Mouse (Mus musculus) forebrain, embryonic 11.5 days (tissue): ENCODE measurements around the gene Cpt1a. TPM values are rescaled to one million over a fixed set of nuclear protein-coding genes. Genes with fewer than 3 reads are reported as not detected.

ENCODE experiments used
- ATAC-seq: fragments of 200-750 bp; cut with Nextera tagmentation; replicated peaks from 2 replicates; pipeline ENCODE4 v1.8.0; 2017; ENCODE audit warnings: moderate TSS enrichment; ENCODE audit not compliant: low FRiP score
- DNase-seq: peaks from one replicate; pipeline ENCODE4 v3.0.0-alpha.2; 2017; ENCODE audit warnings: low spot score
- H3K27ac ChIP-seq: fragments of 300-500 bp; sonication (generic); 2 replicates; pipeline ENCODE4 v1.5.1; 2014; ENCODE audit warnings: low read depth, low read length
- H3K27me3 ChIP-seq: fragments of 300-500 bp; sonication (generic); 2 replicates; pipeline ENCODE4 v1.6.1; 2014; ENCODE audit warnings: mild to moderate bottlenecking, low read length, mixed read lengths; ENCODE audit not compliant: control insufficient read depth, insufficient read depth
- H3K36me3 ChIP-seq: fragments of 300-500 bp; sonication (generic); 2 replicates; pipeline ENCODE4 v1.6.1; 2014; ENCODE audit warnings: mild to moderate bottlenecking, low read length, moderate library complexity, mixed read lengths; ENCODE audit not compliant: control insufficient read depth, insufficient read depth
- H3K4me1 ChIP-seq: fragments of 300-500 bp; sonication (generic); replicated peaks from 2 replicates; pipeline ENCODE4 v1.6.1; 2014; ENCODE audit warnings: low read length, mixed read lengths; ENCODE audit not compliant: control insufficient read depth, insufficient read depth
- H3K4me2 ChIP-seq: fragments of 300-500 bp; sonication (generic); 2 replicates; pipeline ENCODE4 v1.6.1; 2014; ENCODE audit warnings: low read depth, mild to moderate bottlenecking, low read length, moderate library complexity, mixed read lengths; ENCODE audit not compliant: severe bottlenecking
- H3K4me3 ChIP-seq: fragments of 300-500 bp; sonication (generic); 2 replicates; pipeline ENCODE4 v1.5.1; 2014; ENCODE audit warnings: low read depth, low read length
- H3K9ac ChIP-seq: fragments of 300-500 bp; sonication (generic); 2 replicates; pipeline ENCODE4 v1.6.1; 2014; ENCODE audit warnings: low read length
- H3K9me3 ChIP-seq: fragments of 300-500 bp; sonication (generic); 2 replicates; pipeline ENCODE4 v1.6.1; 2016; ENCODE audit warnings: low read length, mixed read lengths; ENCODE audit not compliant: control insufficient read depth
- WGBS: fragments of 180-500 bp; shearing (Covaris S2); extraction: QIAGEN DNeasy Blood & Tissue Kit; methylation state at CpG from one replicate; pipeline ENCODE4 v1.1.7; 2014; 5-methylcytosine and 5-hydroxymethylcytosine counted together
- polyA plus RNA-seq: library from polyadenylated mRNA; unstranded; fragments of >200 nt; fragmentation: Nextera tagmentation; extraction: Ambion mirVana; gene quantifications from 2 replicates; pipeline ENCODE4 v1.2.1, GENCODE M21; 2014

Gene Cpt1a
- polyA plus RNA-seq, 1 experiment from 2014 or later, result 10.0 TPM

DNA sequence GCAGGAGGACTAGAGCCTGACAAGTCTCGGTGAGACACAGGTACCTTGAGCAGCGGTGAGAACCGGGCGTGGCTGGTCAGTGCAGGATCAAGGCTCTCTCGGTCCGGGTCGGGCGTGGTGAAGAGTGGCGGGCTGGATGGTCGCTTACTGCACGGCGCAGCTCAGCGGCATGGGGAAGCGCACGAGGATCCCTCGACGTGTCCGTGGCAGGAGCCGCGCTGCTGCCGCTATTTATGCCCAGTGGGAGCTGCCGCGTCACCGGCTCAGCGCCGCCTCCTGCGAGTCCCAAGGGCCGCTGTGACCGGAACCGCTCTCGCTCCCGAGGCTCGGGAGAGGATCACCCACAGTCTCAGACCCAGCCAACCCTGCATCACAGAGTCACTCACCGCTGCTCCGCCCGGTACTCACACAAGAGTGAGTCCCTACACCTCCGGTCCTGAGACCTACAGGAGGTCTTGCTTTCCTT lies 92.2 kb downstream of the Cpt1a start, which contains the start of gene Gal:
Gene Gal, minus strand, starts transcription at position 277 of the 466 bp plus-strand sequence.
- 5% methylated on average over 37 of the region's 37 CpGs for WGBS
- H3K9ac ChIP-seq, result peak within 1 kb of the TSS; percentile 29

GRCm38 (mm10) chr19:3419251-3419650 lies 97.1 kb downstream of the Cpt1a start:
- Histone ChIP-seq H3K4me3 (no peak overlapping the region), H3K9ac (no peak overlapping the region), H3K36me3 (no peaks in the 10 kb centered on the region), H3K27ac (no peak overlapping the region), H3K4me2 (no peak overlapping the region), H3K27me3 (peaks cover 10% of the 10 kb centered on the region), H3K9me3 (no peaks in the 10 kb centered on the region), H3K4me1 (0 out of 2 replicates have a peak, but pooled peaks cover 2% of the 10 kb centered on the region)
- 68% methylated on average over 5 of the region's 5 CpGs for WGBS
- DNase-seq, result no peak
- ATAC-seq, result no peak

More for the DNA sequence above, 92.2 kb downstream of the Cpt1a start, which contains the start of gene Gal:
- DNase-seq (peak; percentile 56), ATAC-seq (no peak)
- Histone ChIP-seq H3K9me3 (no peaks in the 10 kb centered on the region), H3K27me3 (peaks cover 19% of the 10 kb centered on the region), H3K36me3 (no peaks in the 10 kb centered on the region), H3K4me2 (peak within 1 kb of the TSS; percentile 60), H3K4me3 (peak within 1 kb of the TSS; percentile 22; the same call in 1 of the 2 replicates), H3K27ac (no peak within 1 kb of the TSS), H3K4me1 (0 out of 2 replicates have a peak, but pooled peaks cover 2% of the 10 kb centered on the region)

- Histone ChIP-seq H3K4me1 (no peaks in the 10 kb centered on the region), H3K27me3 (no peaks in the 10 kb centered on the region), H3K4me3 (no peak overlapping the region), H3K4me2 (no peak overlapping the region), H3K27ac (no peak overlapping the region), H3K9me3 (no peaks in the 10 kb centered on the region), H3K9ac (no peak overlapping the region), H3K36me3 (no peaks in the 10 kb centered on the region)
- 51% methylated on average over 6 of the region's 6 CpGs for WGBS
- no peak for ATAC-seq
- DNase-seq, result no peak
Measured at GRCm38 (mm10) chr19:3422488-3422887, 100.4 kb downstream of the Cpt1a start.

GRCm38 (mm10) chr19:3422981-3423380 lies 100.8 kb downstream of the Cpt1a start:
- Histone ChIP-seq H3K27ac (no peak overlapping the region), H3K27me3 (no peaks in the 10 kb centered on the region), H3K36me3 (no peaks in the 10 kb centered on the region), H3K4me2 (no peak overlapping the region), H3K9me3 (no peaks in the 10 kb centered on the region), H3K9ac (no peak overlapping the region), H3K4me1 (no peaks in the 10 kb centered on the region), H3K4me3 (no peak overlapping the region)
- no peak for DNase-seq
- ATAC-seq, result no peak
- WGBS, result 75% methylated on average over 4 of the region's 4 CpGs

GRCm38 (mm10) chr19:3424214-3424613 lies 102.1 kb downstream of the Cpt1a start:
- 94% methylated on average over 2 of the region's 2 CpGs for WGBS
- Histone ChIP-seq H3K36me3 (no peaks in the 10 kb centered on the region), H3K9ac (no peak overlapping the region), H3K4me1 (no peaks in the 10 kb centered on the region), H3K4me3 (no peak overlapping the region), H3K27ac (no peak overlapping the region), H3K4me2 (no peak overlapping the region), H3K9me3 (no peaks in the 10 kb centered on the region), H3K27me3 (no peaks in the 10 kb centered on the region)
- ATAC-seq (no peak), DNase-seq (no peak)

GRCm38 (mm10) chr19:3428057-3428830 lies 106.1 kb downstream of the Cpt1a start:
- no peak overlapping the region for H3K27ac ChIP-seq
- no peak overlapping the region for H3K4me2 ChIP-seq
- WGBS, result 92% methylated on average over 15 of the region's 15 CpGs
- H3K27me3 ChIP-seq, result no peaks in the 10 kb centered on the region
- DNase-seq (no peak), ATAC-seq (no peak)
- no peaks in the 10 kb centered on the region for H3K9me3 ChIP-seq
- H3K36me3 ChIP-seq, result no peaks in the 10 kb centered on the region
- H3K4me3 ChIP-seq, result no peak overlapping the region
- H3K9ac ChIP-seq, result no peak overlapping the region
- no peaks in the 10 kb centered on the region for H3K4me1 ChIP-seq

- Histone ChIP-seq H3K9me3 (no peaks in the 10 kb centered on the region), H3K9ac (no peak overlapping the region), H3K36me3 (no peaks in the 10 kb centered on the region), H3K27ac (no peak overlapping the region), H3K4me3 (no peak overlapping the region), H3K27me3 (no peaks in the 10 kb centered on the region), H3K4me2 (no peak overlapping the region), H3K4me1 (no peaks in the 10 kb centered on the region; the same call in 1 of the 2 replicates)
- ATAC-seq, result 0 out of 2 replicates have a peak, but pooled peaks have one; percentile 27
- DNase-seq, result no peak
- 49% methylated on average over 7 of the region's 7 CpGs for WGBS
Measured at GRCm38 (mm10) chr19:3429156-3429816, 107.2 kb downstream of the Cpt1a start.

GRCm38 (mm10) chr19:3431066-3431465 lies 108.9 kb downstream of the Cpt1a start:
- H3K9me3 ChIP-seq, result no peaks in the 10 kb centered on the region
- H3K27me3 ChIP-seq, result no peaks in the 10 kb centered on the region
- 82% methylated on average over 7 of the region's 7 CpGs for WGBS
- H3K27ac ChIP-seq, result no peak overlapping the region
- H3K4me1 ChIP-seq, result no peaks in the 10 kb centered on the region; the same call in 1 of the 2 replicates
- no peak for DNase-seq
- ATAC-seq, result no peak
- H3K9ac ChIP-seq, result no peak overlapping the region
- H3K4me3 ChIP-seq, result no peak overlapping the region
- H3K4me2 ChIP-seq, result no peak overlapping the region
- no peaks in the 10 kb centered on the region for H3K36me3 ChIP-seq
